Mouse (Mus musculus) stomach, postnatal 0 days (tissue): ENCODE measurements around the gene 2410131K14Rik. TPM values are rescaled to one million over a fixed set of nuclear protein-coding genes. Genes with fewer than 3 reads are reported as not detected.

Experiments used
- ATAC-seq: fragments of 200-750 bp; cut with Nextera tagmentation; 2 replicates; pipeline ENCODE4 v1.8.0; 2017; ENCODE audit not compliant: low FRiP score, low TSS enrichment
- DNase-seq: peaks from one replicate; pipeline ENCODE4 v3.0.0-alpha.2; 2016; ENCODE audit warnings: low spot score
- H3K27ac ChIP-seq: fragments of 300-500 bp; sonication (generic); replicated peaks from 2 replicates; pipeline ENCODE4 v1.5.1; 2014; ENCODE audit warnings: mild to moderate bottlenecking, control low read depth
- H3K27me3 ChIP-seq: fragments of 300-500 bp; sonication (generic); 2 replicates; pipeline ENCODE4 v1.6.1; 2014; ENCODE audit warnings: low read length; ENCODE audit not compliant: control insufficient read depth, insufficient read depth
- H3K36me3 ChIP-seq: fragments of 300-500 bp; sonication (generic); 2 replicates; pipeline ENCODE4 v1.6.1; 2014; ENCODE audit warnings: low read length, mixed read lengths; ENCODE audit not compliant: control insufficient read depth, insufficient read depth
- H3K4me1 ChIP-seq: fragments of 300-500 bp; sonication (generic); replicated peaks from 2 replicates; pipeline ENCODE4 v1.6.1; 2014; ENCODE audit warnings: antibody characterized with exemption; ENCODE audit not compliant: control insufficient read depth, insufficient read depth
- H3K4me2 ChIP-seq: fragments of 300-500 bp; sonication (generic); replicated peaks from 2 replicates; pipeline ENCODE4 v1.6.1; 2014; ENCODE audit warnings: low read depth, mild to moderate bottlenecking, control low read depth, moderate library complexity
- H3K4me3 ChIP-seq: fragments of 300-500 bp; sonication (generic); 2 replicates; pipeline ENCODE4 v1.5.1; 2014; ENCODE audit warnings: low read depth, low read length, control low read depth
- H3K9ac ChIP-seq: fragments of 300-500 bp; sonication (generic); 2 replicates; pipeline ENCODE4 v1.6.1; 2014; ENCODE audit warnings: mild to moderate bottlenecking, low read length, control low read depth, mixed read lengths
- H3K9me3 ChIP-seq: fragments of 300-500 bp; sonication (generic); 2 replicates; pipeline ENCODE4 v1.6.1; 2016; ENCODE audit warnings: low read length; ENCODE audit not compliant: control insufficient read depth
- CTCF ChIP-seq: IDR thresholded peaks from 2 replicates; pipeline ENCODE4 v1.5.1; 2016; ENCODE audit warnings: antibody characterized with exemption, low read depth, mild to moderate bottlenecking, moderate library complexity
- EP300 ChIP-seq: optimal IDR thresholded peaks from 2 replicates; pipeline ENCODE3; 2016; ENCODE audit warnings: antibody characterized with exemption
- WGBS: fragments of 180-500 bp; shearing (Covaris S2); extraction: QIAGEN DNeasy Blood & Tissue Kit; methylation state at CpG from one replicate; pipeline ENCODE4 v1.1.7; 2014; 5-methylcytosine and 5-hydroxymethylcytosine counted together
- polyA plus RNA-seq: library from polyadenylated mRNA; unstranded; fragments of >200 nt; fragmentation: Nextera tagmentation; extraction: Ambion mirVana; gene quantifications from 2 replicates; pipeline ENCODE4 v1.2.1, GENCODE M21; 2015

Gene 2410131K14Rik
- polyA plus RNA-seq, 1 experiment from 2014 or later: 3.8 TPM

GRCm38 (mm10) chr5:118259152-118259551 lies 14.1 kb downstream of the 2410131K14Rik start:
- DNase-seq (no peak), ATAC-seq (no peak)
- no peak overlapping the region for H3K9ac ChIP-seq
- H3K9me3 ChIP-seq: no peaks in the 10 kb centered on the region
- H3K4me3 ChIP-seq: no peak overlapping the region
- H3K4me1 ChIP-seq: no peaks in the 10 kb centered on the region
- peaks cover 11% of the 10 kb centered on the region for H3K36me3 ChIP-seq
- no peaks in the 10 kb centered on the region for H3K27me3 ChIP-seq
- no peak for TF ChIP-seq EP300
- no peak for TF ChIP-seq CTCF
- no peak overlapping the region for H3K4me2 ChIP-seq
- WGBS: 68% methylated on average over 6 of the region's 6 CpGs
- H3K27ac ChIP-seq: no peak overlapping the region

- WGBS: 66% methylated on average over 6 of the region's 6 CpGs
Observed at GRCm38 (mm10) chr5:118259636-118260035, 14.6 kb downstream of the 2410131K14Rik start.

GRCm38 (mm10) chr5:118260055-118260454 lies 15.0 kb downstream of the 2410131K14Rik start:
- Histone ChIP-seq H3K9ac (no peak overlapping the region), H3K27ac (no peak overlapping the region), H3K4me1 (no peaks in the 10 kb centered on the region), H3K36me3 (peaks cover 11% of the 10 kb centered on the region), H3K4me3 (no peak overlapping the region), H3K4me2 (no peak overlapping the region), H3K9me3 (no peaks in the 10 kb centered on the region), H3K27me3 (no peaks in the 10 kb centered on the region)
- DNase-seq (no peak), ATAC-seq (no peak)
- 75% methylated on average over 10 of the region's 10 CpGs for WGBS
- TF ChIP-seq CTCF: no peak
- no peak for TF ChIP-seq EP300

More at GRCm38 (mm10) chr5:118259636-118260035, 14.6 kb downstream of the 2410131K14Rik start:
- TF ChIP-seq CTCF (no peak), EP300 (no peak)
- no peak overlapping the region for H3K9ac ChIP-seq
- no peaks in the 10 kb centered on the region for H3K9me3 ChIP-seq
- H3K36me3 ChIP-seq: peaks cover 11% of the 10 kb centered on the region
- ATAC-seq: no peak
- H3K4me3 ChIP-seq: no peak overlapping the region
- DNase-seq: no peak
- no peak overlapping the region for H3K4me2 ChIP-seq
- H3K27ac ChIP-seq: no peak overlapping the region
- H3K4me1 ChIP-seq: no peaks in the 10 kb centered on the region
- H3K27me3 ChIP-seq: no peaks in the 10 kb centered on the region

GRCm38 (mm10) chr5:118260642-118261041 lies 15.6 kb downstream of the 2410131K14Rik start:
- H3K27me3 ChIP-seq: no peaks in the 10 kb centered on the region
- no peaks in the 10 kb centered on the region for H3K9me3 ChIP-seq
- peaks cover 11% of the 10 kb centered on the region for H3K36me3 ChIP-seq
- H3K9ac ChIP-seq: no peak overlapping the region
- DNase-seq (no peak), ATAC-seq (no peak)
- no peak for TF ChIP-seq EP300
- no peak for TF ChIP-seq CTCF
- no peak overlapping the region for H3K27ac ChIP-seq
- H3K4me1 ChIP-seq: no peaks in the 10 kb centered on the region
- no peak overlapping the region for H3K4me3 ChIP-seq
- no peak overlapping the region for H3K4me2 ChIP-seq
- 87% methylated on average over 11 of the region's 11 CpGs for WGBS

- Histone ChIP-seq H3K4me3 (no peak overlapping the region), H3K4me1 (no peaks in the 10 kb centered on the region), H3K27me3 (no peaks in the 10 kb centered on the region), H3K4me2 (no peak overlapping the region), H3K27ac (no peak overlapping the region), H3K9ac (no peak overlapping the region), H3K36me3 (peaks cover 11% of the 10 kb centered on the region), H3K9me3 (no peaks in the 10 kb centered on the region)
- TF ChIP-seq CTCF (no peak), EP300 (no peak)
- no peak for DNase-seq
- 93% methylated on average over 9 of the region's 9 CpGs for WGBS
- no peak for ATAC-seq
Observed at GRCm38 (mm10) chr5:118261181-118261580, 16.2 kb downstream of the 2410131K14Rik start.

- H3K4me2 ChIP-seq: no peak overlapping the region
- DNase-seq (no peak), ATAC-seq (no peak)
- TF ChIP-seq EP300 (no peak), CTCF (no peak)
- H3K4me1 ChIP-seq: no peaks in the 10 kb centered on the region
- WGBS: 77% methylated on average over 8 of the region's 8 CpGs
- H3K36me3 ChIP-seq: peaks cover 6% of the 10 kb centered on the region; the same call in 1 of the 2 replicates
- H3K9ac ChIP-seq: no peak overlapping the region
- no peak overlapping the region for H3K4me3 ChIP-seq
- H3K9me3 ChIP-seq: no peaks in the 10 kb centered on the region
- no peak overlapping the region for H3K27ac ChIP-seq
- no peaks in the 10 kb centered on the region for H3K27me3 ChIP-seq
Observed at GRCm38 (mm10) chr5:118262418-118262817, 17.4 kb downstream of the 2410131K14Rik start.
